Mouse (Mus musculus) heart, postnatal 0 days (tissue): ENCODE results near the gene Tbx21. TPM values are rescaled to one million over a fixed set of nuclear protein-coding genes. Genes with fewer than 3 reads are reported as not detected.

Experiments used
- ATAC-seq: fragments of 200-750 bp; cut with Nextera tagmentation; 2 replicates; pipeline ENCODE4 v1.8.0; 2017; ENCODE audit warnings: low read depth, moderate number of reproducible peaks, moderate library complexity; ENCODE audit not compliant: insufficient read depth
- DNase-seq: peaks from one replicate; pipeline ENCODE4 v3.0.0-alpha.2; 2016; ENCODE audit warnings: low spot score
- H3K27ac ChIP-seq: fragments of 300-500 bp; sonication (generic); 2 replicates; pipeline ENCODE4 v1.5.1; 2014; ENCODE audit warnings: low read depth, mild to moderate bottlenecking
- H3K27me3 ChIP-seq: fragments of 300-500 bp; sonication (generic); 2 replicates; pipeline ENCODE4 v1.6.1; 2014; ENCODE audit warnings: low read length, mixed read lengths; ENCODE audit not compliant: control insufficient read depth, insufficient read depth
- H3K36me3 ChIP-seq: fragments of 300-500 bp; sonication (generic); replicated peaks from 2 replicates; pipeline ENCODE4 v1.6.1; 2014; ENCODE audit warnings: low read length, mixed read lengths; ENCODE audit not compliant: control insufficient read depth, insufficient read depth
- H3K4me1 ChIP-seq: fragments of 300-500 bp; sonication (generic); 2 replicates; pipeline ENCODE4 v1.6.1; 2014; ENCODE audit warnings: antibody characterized with exemption; ENCODE audit not compliant: control insufficient read depth, insufficient read depth
- H3K4me2 ChIP-seq: fragments of 300-500 bp; sonication (generic); 2 replicates; pipeline ENCODE4 v1.6.1; 2014; ENCODE audit warnings: low read depth, mild to moderate bottlenecking, low read length, moderate library complexity
- H3K4me3 ChIP-seq: fragments of 300-500 bp; sonication (generic); 2 replicates; pipeline ENCODE4 v1.5.1; 2014; ENCODE audit warnings: low read depth, low read length
- H3K9ac ChIP-seq: fragments of 300-500 bp; sonication (generic); replicated peaks from 2 replicates; pipeline ENCODE4 v1.6.1; 2014; ENCODE audit warnings: low read depth, low read length, mixed read lengths
- H3K9me3 ChIP-seq: fragments of 300-500 bp; sonication (generic); replicated peaks from 2 replicates; pipeline ENCODE4 v1.6.1; 2016; ENCODE audit warnings: low read length; ENCODE audit not compliant: control insufficient read depth
- CTCF ChIP-seq: IDR thresholded peaks from 2 replicates; pipeline ENCODE4 v1.5.1; 2016; ENCODE audit warnings: antibody characterized with exemption, control low read depth, low read depth
- EP300 ChIP-seq: IDR thresholded peaks from 2 replicates; pipeline ENCODE4 v1.6.1; 2016; ENCODE audit warnings: antibody characterized with exemption, low read depth
- WGBS: fragments of 180-500 bp; shearing (Covaris S2); extraction: QIAGEN DNeasy Blood & Tissue Kit; methylation state at CpG from one replicate; pipeline ENCODE4 v1.1.7; 2014; 5-methylcytosine and 5-hydroxymethylcytosine counted together
- polyA plus RNA-seq: library from polyadenylated mRNA; unstranded; fragments of >200 nt; fragmentation: Nextera tagmentation; extraction: Ambion mirVana; gene quantifications from 2 replicates; pipeline ENCODE4 v1.2.1, GENCODE M21; 2015
- total RNA-seq: library from RNA; depleted of rRNA; stranded (reverse); fragments of >200 nt; gene quantifications from 2 replicates; pipeline ENCODE4 v1.2.3, GENCODE M21; 2014; ENCODE audit warnings: low replicate concordance

Tbx21 gene
- total and polyA plus RNA-seq, 2 experiments from 2014 or later = not detected

DNA sequence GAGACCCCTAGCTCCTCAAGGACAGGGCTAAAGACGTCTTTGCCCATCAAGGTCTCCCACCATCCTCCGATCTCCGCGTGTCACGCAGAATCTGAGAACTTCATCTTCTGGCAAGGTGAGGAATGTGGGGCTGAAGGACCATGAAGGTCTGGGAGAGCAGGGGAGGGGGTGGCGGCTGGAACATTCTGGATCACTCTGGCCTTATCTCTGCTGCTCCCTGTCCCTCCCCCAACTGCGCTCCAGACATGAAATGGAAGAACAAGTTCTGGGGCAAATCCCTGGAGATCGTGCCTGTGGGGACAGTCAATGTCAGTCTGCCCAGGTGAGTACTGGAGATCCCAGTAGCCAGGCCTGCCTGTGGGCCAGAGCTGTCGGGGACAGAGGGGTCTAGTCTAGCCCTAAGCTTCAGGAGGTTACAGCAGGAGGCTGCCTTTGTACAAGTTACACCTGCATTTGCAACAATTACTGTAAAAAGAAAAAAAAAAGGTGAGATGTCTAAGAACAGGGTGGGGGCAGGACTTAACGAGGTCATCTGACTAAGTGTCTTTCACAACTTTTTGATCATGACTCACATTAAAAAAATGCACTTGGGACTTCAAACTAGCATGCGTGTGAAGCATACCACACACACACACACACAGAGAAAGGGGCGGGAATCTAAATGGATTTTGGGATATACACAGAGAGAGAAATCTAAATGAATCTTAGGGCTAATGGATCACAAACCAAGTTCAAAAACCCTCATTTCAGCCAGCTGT, 49.4 kb downstream of the Tbx21 start:
- H3K4me1 ChIP-seq = no peaks in the 10 kb centered on the region
- H3K27ac ChIP-seq = no peak overlapping the region
- H3K27me3 ChIP-seq = no peaks in the 10 kb centered on the region
- no peak overlapping the region for H3K4me3 ChIP-seq
- H3K9ac ChIP-seq = no peak overlapping the region
- DNase-seq (no peak), ATAC-seq (no peak)
- H3K36me3 ChIP-seq = peaks cover 38% of the 10 kb centered on the region
- no peak overlapping the region for H3K4me2 ChIP-seq
- H3K9me3 ChIP-seq = no peaks in the 10 kb centered on the region
- TF ChIP-seq CTCF (no peak), EP300 (no peak)
- WGBS = 71% methylated on average over 12 of the region's 12 CpGs

- Histone ChIP-seq H3K36me3 (peaks cover 55% of the 10 kb centered on the region), H3K9ac (no peak overlapping the region), H3K27ac (0 out of 2 replicates have a peak overlapping the region, but pooled peaks have one; percentile 8), H3K9me3 (no peaks in the 10 kb centered on the region), H3K4me1 (no peaks in the 10 kb centered on the region), H3K27me3 (no peaks in the 10 kb centered on the region), H3K4me2 (no peak overlapping the region), H3K4me3 (no peak overlapping the region)
- 84% methylated on average over 3 of the region's 3 CpGs for WGBS
- no peak for DNase-seq
- no peak for TF ChIP-seq EP300
- no peak for TF ChIP-seq CTCF
- ATAC-seq = no peak
These were observed 51.2 kb downstream of the Tbx21 start for GRCm38 (mm10) chr11:97063921-97064295.

DNA sequence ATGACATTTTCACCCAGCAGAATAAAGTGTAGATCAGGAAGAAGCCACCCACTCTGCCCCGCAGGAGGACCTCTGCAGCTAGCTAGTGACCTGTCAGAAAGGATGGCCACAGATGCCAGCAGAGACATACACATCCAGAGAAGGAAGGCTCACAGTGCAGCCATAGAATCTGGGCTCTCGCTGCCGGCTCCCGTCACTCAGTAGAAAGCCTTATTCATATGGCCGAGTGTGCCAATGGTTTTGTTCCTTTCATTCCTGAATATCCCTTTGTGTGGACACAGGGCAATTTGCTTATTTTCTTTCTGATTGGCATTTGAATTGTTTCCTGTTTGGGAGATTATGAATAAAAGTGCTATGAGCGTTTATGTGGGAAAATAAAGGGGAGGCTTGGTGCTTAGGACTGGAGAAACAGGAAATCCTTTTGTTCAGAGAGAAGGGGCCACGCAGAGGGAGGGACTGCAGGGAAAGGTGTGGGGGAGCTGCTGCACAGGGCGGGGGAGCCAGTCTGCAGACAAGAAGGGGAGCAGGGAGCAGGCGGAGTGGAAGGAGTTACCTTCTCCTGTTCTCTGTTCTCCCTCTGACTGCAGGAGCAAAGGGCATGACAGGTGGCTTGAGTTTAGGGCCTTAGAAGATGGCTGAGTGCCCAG, 51.7 kb downstream of the Tbx21 start:
- H3K4me2 ChIP-seq = no peak overlapping the region
- H3K27ac ChIP-seq = peak overlapping the region; percentile 8; the same call in 1 of the 2 replicates
- no peak overlapping the region for H3K9ac ChIP-seq
- H3K36me3 ChIP-seq = peaks cover 56% of the 10 kb centered on the region
- no peaks in the 10 kb centered on the region for H3K27me3 ChIP-seq
- WGBS = 53% methylated on average over 9 of the region's 9 CpGs
- no peak overlapping the region for H3K4me3 ChIP-seq
- no peaks in the 10 kb centered on the region for H3K9me3 ChIP-seq
- no peak for ATAC-seq
- TF ChIP-seq CTCF = no peak
- no peaks in the 10 kb centered on the region for H3K4me1 ChIP-seq
- no peak for DNase-seq

- Histone ChIP-seq H3K9ac (no peak overlapping the region), H3K27ac (no peak overlapping the region), H3K27me3 (no peaks in the 10 kb centered on the region), H3K4me1 (peaks cover 15% of the 10 kb centered on the region), H3K9me3 (no peaks in the 10 kb centered on the region), H3K4me2 (peak overlapping the region; percentile 90; the same call in 1 of the 2 replicates), H3K4me3 (no peak overlapping the region), H3K36me3 (peaks cover 53% of the 10 kb centered on the region)
- 26% methylated on average over 11 of the region's 11 CpGs for WGBS
- no peak for TF ChIP-seq CTCF
- no peak for TF ChIP-seq EP300
- no peak for DNase-seq
- ATAC-seq = no peak
These were observed 62.9 kb downstream of the Tbx21 start for GRCm38 (mm10) chr11:97052219-97052646.

GRCm38 (mm10) chr11:97050944-97051586, 64.1 kb downstream of the Tbx21 start:
- 19% methylated on average over 13 of the region's 13 CpGs for WGBS
- DNase-seq (no peak), ATAC-seq (no peak)
- Histone ChIP-seq H3K9me3 (no peaks in the 10 kb centered on the region), H3K4me3 (peak overlapping the region; percentile 64), H3K27me3 (no peaks in the 10 kb centered on the region), H3K9ac (peak overlapping the region; percentile 71), H3K27ac (peak overlapping the region; percentile 46; the same call in 1 of the 2 replicates), H3K36me3 (peaks cover 44% of the 10 kb centered on the region), H3K4me1 (peaks cover 15% of the 10 kb centered on the region), H3K4me2 (peak overlapping the region; percentile 90)
- TF ChIP-seq CTCF = no peak
- TF ChIP-seq EP300 = no peak
